Mouse (Mus musculus): ENCODE measurements at regions not wholly inside any gene's neighbourhood (a gene's known extent, or its start where the extent isn't known, plus 50 kb on each side); places are given as distances from the start of the nearest gene placed in this dataset.
"Not testable (repeated sequence)": the region's sequence is repeated elsewhere in the genome, so short reads cannot be mapped to it uniquely, and the experiment has no call there.

- Histone ChIP-seq H3K36me3 (no peaks in the 10 kb centered on the region), H3K9me3 (replicated peaks) (no peaks in the 10 kb centered on the region), H3K4me3 (peak overlapping the region; percentile 43), H3K4me1 (peaks cover 33% of the 10 kb centered on the region), H3K27me3 (ENCODE audit: low read depth, poor library complexity, severe bottlenecking) (peaks cover 93% of the 10 kb centered on the region), H3K27ac (replicated peaks) (no peak overlapping the region; the same call in 1 of the 2 replicates)
- DNase-seq (ENCODE audit: low spot score), result no peak
- WGBS, result 9% methylated on average over 7 of the region's 7 CpGs
These were observed 299.6 kb downstream of the Chl1 start for GRCm38 (mm10) chr6:103809986-103810341.

GRCm38 (mm10) chr6:103810342-103811001 is 300.1 kb downstream of the Chl1 start:
- H3K27me3 ChIP-seq (ENCODE audit: low read depth, poor library complexity, severe bottlenecking), result peaks cover 95% of the 10 kb centered on the region
- peak overlapping the region; percentile 43 for H3K4me3 ChIP-seq
- no peaks in the 10 kb centered on the region for H3K36me3 ChIP-seq
- WGBS, result under 1% methylated on average over 13 of the region's 13 CpGs
- H3K4me1 ChIP-seq, result peaks cover 33% of the 10 kb centered on the region
- no peaks in the 10 kb centered on the region for H3K9me3 ChIP-seq (replicated peaks)
- no peak overlapping the region; the same call in 1 of the 2 replicates for H3K27ac ChIP-seq (replicated peaks)
- DNase-seq (ENCODE audit: low spot score), result peak; percentile 50

- H3K4me3 ChIP-seq; H3K27ac ChIP-seq (replicated peaks); DNase-seq (ENCODE audit: low spot score); H3K36me3 ChIP-seq; H3K9me3 ChIP-seq (replicated peaks); H3K4me1 ChIP-seq: not testable (repeated sequence)
- 69% methylated on average over 5 of the region's 5 CpGs for WGBS
- H3K27me3 ChIP-seq (ENCODE audit: low read depth, poor library complexity, severe bottlenecking), result peaks cover 41% of the 10 kb centered on the region
These were observed 306.0 kb downstream of the Chl1 start for GRCm38 (mm10) chr6:103816396-103816795.

- no peak overlapping the region for H3K27ac ChIP-seq (replicated peaks)
- WGBS, result 84% methylated on average over 2 of the region's 2 CpGs
- no peaks in the 10 kb centered on the region for H3K27me3 ChIP-seq (ENCODE audit: low read depth, poor library complexity, severe bottlenecking)
- DNase-seq (ENCODE audit: low spot score), result no peak
- no peaks in the 10 kb centered on the region for H3K9me3 ChIP-seq (replicated peaks)
- H3K4me3 ChIP-seq, result no peak overlapping the region
- H3K36me3 ChIP-seq, result no peaks in the 10 kb centered on the region
- H3K4me1 ChIP-seq, result no peaks in the 10 kb centered on the region
These were observed 315.7 kb downstream of the Chl1 start for GRCm38 (mm10) chr6:103826042-103826441.

GRCm38 (mm10) chr6:103827623-103828022 is 317.2 kb downstream of the Chl1 start:
- Histone ChIP-seq H3K4me3 (no peak overlapping the region), H3K9me3 (replicated peaks) (no peaks in the 10 kb centered on the region), H3K36me3 (no peaks in the 10 kb centered on the region), H3K27ac (replicated peaks) (no peak overlapping the region), H3K4me1 (no peaks in the 10 kb centered on the region), H3K27me3 (ENCODE audit: low read depth, poor library complexity, severe bottlenecking) (no peaks in the 10 kb centered on the region)
- 97% methylated on average over 3 of the region's 3 CpGs for WGBS
- no peak for DNase-seq (ENCODE audit: low spot score)

GRCm38 (mm10) chr6:103828866-103829265 is 318.5 kb downstream of the Chl1 start:
- Histone ChIP-seq H3K27ac (replicated peaks) (no peak overlapping the region), H3K4me1 (no peaks in the 10 kb centered on the region), H3K9me3 (replicated peaks) (no peaks in the 10 kb centered on the region), H3K36me3 (no peaks in the 10 kb centered on the region), H3K27me3 (ENCODE audit: low read depth, poor library complexity, severe bottlenecking) (no peaks in the 10 kb centered on the region), H3K4me3 (no peak overlapping the region)
- DNase-seq (ENCODE audit: low spot score), result no peak
- WGBS, result 88% methylated on average over 1 of the region's 1 CpGs

GRCm38 (mm10) chr6:103832301-103832700 is 321.9 kb downstream of the Chl1 start:
- Histone ChIP-seq H3K36me3 (no peaks in the 10 kb centered on the region), H3K9me3 (replicated peaks) (no peaks in the 10 kb centered on the region), H3K27me3 (ENCODE audit: low read depth, poor library complexity, severe bottlenecking) (no peaks in the 10 kb centered on the region), H3K4me3 (no peak overlapping the region), H3K4me1 (no peaks in the 10 kb centered on the region), H3K27ac (replicated peaks) (no peak overlapping the region)
- no peak for DNase-seq (ENCODE audit: low spot score)
- WGBS, result 81% methylated on average over 4 of the region's 4 CpGs

- 87% methylated on average over 9 of the region's 9 CpGs for WGBS
- Histone ChIP-seq H3K27ac (replicated peaks) (no peak overlapping the region), H3K27me3 (ENCODE audit: low read depth, poor library complexity, severe bottlenecking) (no peaks in the 10 kb centered on the region), H3K9me3 (replicated peaks) (no peaks in the 10 kb centered on the region), H3K36me3 (no peaks in the 10 kb centered on the region), H3K4me3 (no peak overlapping the region), H3K4me1 (no peaks in the 10 kb centered on the region)
- no peak for DNase-seq (ENCODE audit: low spot score)
These were observed 322.4 kb downstream of the Chl1 start for GRCm38 (mm10) chr6:103832808-103833207.

GRCm38 (mm10) chr6:103833501-103834132 is 323.2 kb downstream of the Chl1 start:
- H3K4me1 ChIP-seq, result no peaks in the 10 kb centered on the region
- no peaks in the 10 kb centered on the region for H3K27me3 ChIP-seq (ENCODE audit: low read depth, poor library complexity, severe bottlenecking)
- WGBS, result 52% methylated on average over 16 of the region's 16 CpGs
- H3K36me3 ChIP-seq, result no peaks in the 10 kb centered on the region
- no peak overlapping the region for H3K27ac ChIP-seq (replicated peaks)
- peak; percentile 47 for DNase-seq (ENCODE audit: low spot score)
- H3K4me3 ChIP-seq, result no peak overlapping the region
- no peaks in the 10 kb centered on the region for H3K9me3 ChIP-seq (replicated peaks)

- Histone ChIP-seq H3K27ac (replicated peaks) (no peak overlapping the region), H3K36me3 (no peaks in the 10 kb centered on the region), H3K4me3 (no peak overlapping the region), H3K9me3 (replicated peaks) (no peaks in the 10 kb centered on the region), H3K27me3 (ENCODE audit: low read depth, poor library complexity, severe bottlenecking) (no peaks in the 10 kb centered on the region), H3K4me1 (no peaks in the 10 kb centered on the region)
- no peak for DNase-seq (ENCODE audit: low spot score)
- 91% methylated on average over 8 of the region's 8 CpGs for WGBS
These were observed 324.4 kb downstream of the Chl1 start for GRCm38 (mm10) chr6:103834726-103835229.

- Histone ChIP-seq H3K4me1 (no peaks in the 10 kb centered on the region), H3K4me3 (no peak overlapping the region), H3K9me3 (replicated peaks) (no peaks in the 10 kb centered on the region), H3K36me3 (no peaks in the 10 kb centered on the region), H3K27me3 (ENCODE audit: low read depth, poor library complexity, severe bottlenecking) (no peaks in the 10 kb centered on the region), H3K27ac (replicated peaks) (no peak overlapping the region)
- no peak for DNase-seq (ENCODE audit: low spot score)
These were observed 349.4 kb downstream of the Chl1 start for GRCm38 (mm10) chr6:103859787-103860186.

GRCm38 (mm10) chr6:103893455-103893854 is 383.1 kb downstream of the Chl1 start:
- Histone ChIP-seq H3K9me3 (replicated peaks) (no peaks in the 10 kb centered on the region), H3K27ac (replicated peaks) (no peak overlapping the region), H3K4me1 (no peaks in the 10 kb centered on the region), H3K4me3 (no peak overlapping the region), H3K27me3 (ENCODE audit: low read depth, poor library complexity, severe bottlenecking) (no peaks in the 10 kb centered on the region), H3K36me3 (no peaks in the 10 kb centered on the region)
- DNase-seq (ENCODE audit: low spot score), result no peak
- 79% methylated on average over 3 of the region's 3 CpGs for WGBS

- Histone ChIP-seq H3K4me3 (no peak overlapping the region), H3K27me3 (ENCODE audit: low read depth, poor library complexity, severe bottlenecking) (no peaks in the 10 kb centered on the region), H3K36me3 (no peaks in the 10 kb centered on the region), H3K9me3 (replicated peaks) (no peaks in the 10 kb centered on the region), H3K27ac (replicated peaks) (no peak overlapping the region), H3K4me1 (no peaks in the 10 kb centered on the region)
- no peak for DNase-seq (ENCODE audit: low spot score)
- 89% methylated on average over 1 of the region's 1 CpGs for WGBS
These were observed 414.1 kb downstream of the Chl1 start for GRCm38 (mm10) chr6:103924504-103924903.
